Mouse (Mus musculus) left cerebral cortex, adult 11 months (tissue): Measurements from ENCODE around the gene Sobp.

Source experiments
- DNase-seq: peaks from one replicate; pipeline ENCODE4 v3.0.0; 2022; ENCODE audit warnings: low spot score

Sobp gene

DNA sequence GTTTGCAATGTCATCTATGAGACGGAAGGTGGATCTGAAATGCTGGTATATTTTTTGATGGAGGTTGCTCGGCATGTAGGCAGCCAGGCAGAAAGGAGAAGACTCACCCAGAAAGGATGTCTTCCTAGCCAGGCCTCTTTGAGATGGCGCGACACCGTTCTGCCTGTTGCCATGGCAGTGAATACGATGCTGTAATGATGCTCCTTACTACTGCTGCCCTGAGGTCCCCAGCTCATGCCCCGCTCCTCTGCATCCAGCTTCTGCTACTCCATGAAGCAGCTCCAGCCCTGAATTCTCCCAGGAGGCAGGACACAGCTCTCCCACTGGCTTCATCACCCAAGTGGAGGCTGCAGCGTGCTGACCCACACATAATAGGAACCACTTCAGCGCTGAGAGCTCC, 183.3 kb downstream of the Sobp start:
- DNase-seq, result no peak

DNA sequence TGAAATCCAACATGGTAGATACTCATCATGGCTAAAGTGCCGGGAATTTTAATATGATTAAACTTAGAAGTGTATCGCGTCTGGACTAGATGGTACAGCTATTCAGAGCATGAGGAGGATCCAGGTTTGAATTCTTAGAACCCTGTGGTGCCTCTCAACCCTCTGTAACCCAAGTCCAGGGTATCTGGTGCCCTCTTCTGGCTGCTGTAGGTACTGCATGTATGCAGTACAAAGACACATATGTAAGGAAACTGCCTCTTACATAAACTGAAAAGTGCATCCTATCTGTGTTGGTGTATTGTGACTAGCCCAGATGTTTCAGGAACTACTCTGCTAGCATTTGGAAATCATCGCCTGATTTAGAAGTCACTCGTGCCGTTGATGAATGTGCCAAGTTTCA, 184.4 kb downstream of the Sobp start:
- no peak for DNase-seq

DNA sequence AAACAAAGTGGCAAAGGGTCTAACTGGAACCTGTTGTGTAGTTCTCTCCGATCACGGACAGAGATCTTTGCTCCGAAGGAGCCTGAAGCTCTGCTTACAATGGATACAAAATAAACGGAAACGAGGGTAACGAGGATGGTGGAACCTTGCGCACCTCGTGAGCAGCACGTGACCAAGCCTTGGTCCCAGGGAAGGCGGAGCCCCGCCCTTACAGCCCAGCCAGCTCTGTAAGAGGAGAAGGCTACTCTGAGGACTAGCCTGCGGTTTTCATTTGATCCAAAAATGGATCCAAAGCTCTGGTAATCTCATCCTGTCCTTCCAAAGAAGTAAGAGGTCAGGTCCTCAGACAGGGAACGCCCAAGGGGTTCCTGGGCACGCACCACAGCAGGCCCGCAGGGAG, 185.7 kb downstream of the Sobp start:
- DNase-seq, result no peak

DNA sequence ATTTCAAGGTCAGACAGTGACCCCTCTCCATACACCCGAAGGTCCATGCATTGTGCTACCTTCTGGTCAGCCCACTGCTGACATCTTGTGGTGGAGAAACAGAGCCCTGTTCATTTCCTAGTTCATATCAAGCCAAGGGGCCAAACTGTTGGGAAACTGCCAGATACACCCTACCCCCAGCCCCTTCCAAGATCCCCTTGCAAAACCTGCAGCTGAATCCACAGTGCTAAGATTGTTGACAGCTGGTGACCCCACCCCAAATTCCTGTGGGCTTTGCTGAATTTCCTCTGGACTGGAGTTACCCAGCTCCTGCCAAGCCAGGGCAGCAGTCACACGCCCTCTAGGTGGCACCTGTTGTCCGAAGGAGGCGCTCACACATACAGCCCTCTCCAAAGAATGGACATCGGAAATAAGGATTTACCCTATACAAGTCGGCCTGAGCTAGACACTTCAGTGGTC, 186.7 kb downstream of the Sobp start:
- no peak for DNase-seq

DNA sequence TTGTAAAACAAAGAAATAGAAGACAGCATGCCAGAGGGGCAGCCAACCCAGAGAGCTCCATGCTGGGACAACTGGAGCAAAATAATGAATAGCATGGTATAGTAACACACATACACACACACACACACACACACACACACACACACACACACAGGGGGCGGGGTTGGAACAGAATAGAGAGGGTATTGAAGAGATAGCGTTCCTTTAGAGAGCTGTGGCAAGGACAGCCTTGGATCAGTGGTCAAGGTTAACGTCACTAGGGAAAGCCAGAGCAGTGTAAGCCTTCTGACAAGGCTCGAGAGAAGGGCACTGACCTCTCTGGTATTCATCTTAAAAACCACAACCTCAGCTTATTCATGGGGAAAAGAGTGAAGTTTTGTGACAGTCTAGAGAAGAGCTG, 189.4 kb downstream of the Sobp start:
- no peak for DNase-seq

DNA sequence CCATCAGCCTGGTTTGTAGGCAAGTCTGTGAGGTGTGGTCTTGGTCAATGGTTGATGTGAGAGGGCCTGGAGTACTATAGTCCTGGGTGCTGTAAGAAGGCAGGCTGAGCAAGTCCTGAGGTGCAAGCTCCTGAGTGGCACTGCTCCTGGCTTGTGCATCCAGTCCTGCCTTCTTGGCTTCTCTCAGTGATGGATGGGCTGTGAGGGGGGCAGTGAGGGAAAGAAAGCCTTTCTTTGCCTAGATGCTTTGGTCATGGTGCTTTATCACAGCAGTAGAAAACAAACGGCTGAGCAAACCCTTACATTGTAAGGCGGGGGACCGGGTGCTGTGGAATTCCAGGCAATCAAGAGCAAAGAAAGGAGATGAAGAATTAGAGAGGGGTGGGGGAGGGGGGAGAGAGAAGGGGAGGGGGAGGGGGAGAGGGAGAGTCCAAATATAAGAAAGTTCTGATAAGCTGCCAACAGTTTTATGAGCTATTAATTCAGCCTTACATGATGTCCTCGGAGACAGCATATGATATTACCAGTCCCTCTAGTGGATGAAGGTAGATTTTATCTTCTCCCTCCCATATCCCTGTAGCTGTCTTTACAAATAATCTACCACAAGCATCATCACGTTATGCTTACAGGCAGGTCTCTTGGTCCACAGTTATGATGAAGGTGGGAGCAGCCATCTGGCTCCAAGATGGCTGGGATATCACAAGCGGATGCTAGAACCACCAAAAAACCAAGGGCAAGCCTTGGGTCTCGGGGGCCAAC, 193.2 kb downstream of the Sobp start:
- DNase-seq, result no peak

DNA sequence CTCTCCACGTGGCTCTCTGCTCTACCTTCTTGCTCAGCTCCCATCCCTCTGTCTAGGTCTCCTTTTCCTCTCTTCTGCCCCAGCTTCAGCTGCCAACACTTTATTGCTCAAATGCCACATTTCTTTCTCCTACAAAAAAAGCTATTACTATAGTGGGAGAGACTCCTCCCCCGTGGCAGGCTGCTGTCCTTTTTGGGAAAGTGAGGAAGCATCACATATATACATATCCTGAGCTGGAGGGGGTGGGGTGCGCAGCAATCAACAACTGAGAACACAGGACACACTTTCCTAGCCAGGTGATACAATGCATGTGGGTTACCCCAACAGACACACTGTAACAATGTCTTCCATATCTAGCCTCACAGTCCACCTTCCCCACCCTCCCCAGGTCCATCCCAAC, 196.0 kb downstream of the Sobp start:
- DNase-seq, result no peak

DNA sequence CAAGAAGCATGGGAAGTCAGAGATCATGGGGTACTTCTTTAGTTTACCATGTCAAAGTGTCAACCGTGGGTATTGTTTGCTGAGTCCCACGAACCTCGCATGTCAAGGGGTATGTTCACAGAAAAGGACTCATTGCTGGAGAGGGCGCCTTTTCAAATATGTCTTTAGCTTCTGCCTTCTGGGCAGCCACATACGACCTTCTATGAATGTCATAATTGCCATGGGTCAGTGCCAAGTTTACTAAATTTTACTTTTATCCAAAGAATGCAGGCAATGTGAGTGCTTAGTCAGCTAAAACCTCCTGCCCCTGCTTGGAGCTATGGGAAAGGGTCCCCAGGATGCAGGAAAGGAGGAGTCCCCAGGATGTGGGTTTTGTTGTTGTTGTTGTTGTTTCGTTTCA, 197.8 kb downstream of the Sobp start:
- no peak for DNase-seq

DNA sequence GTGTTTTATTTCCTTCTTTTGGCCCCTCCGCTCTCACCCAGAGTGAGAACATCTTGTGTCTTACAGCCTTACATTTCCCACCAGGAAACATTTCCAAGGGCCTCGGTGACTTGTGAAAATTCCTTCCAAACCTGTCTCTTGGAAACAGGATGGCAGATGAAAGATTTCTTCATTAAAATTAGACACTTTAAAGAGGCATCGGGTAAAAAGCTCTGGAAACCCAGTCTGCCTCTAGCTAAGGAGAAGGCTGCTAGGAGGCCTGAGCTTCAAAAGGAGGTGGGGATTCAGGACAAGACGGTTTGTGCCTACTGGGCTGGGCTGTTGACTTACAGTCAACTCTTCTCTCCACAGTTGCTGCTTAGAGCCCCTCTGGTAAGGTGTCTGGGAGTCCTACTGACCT, 200.8 kb downstream of the Sobp start:
- no peak for DNase-seq

DNA sequence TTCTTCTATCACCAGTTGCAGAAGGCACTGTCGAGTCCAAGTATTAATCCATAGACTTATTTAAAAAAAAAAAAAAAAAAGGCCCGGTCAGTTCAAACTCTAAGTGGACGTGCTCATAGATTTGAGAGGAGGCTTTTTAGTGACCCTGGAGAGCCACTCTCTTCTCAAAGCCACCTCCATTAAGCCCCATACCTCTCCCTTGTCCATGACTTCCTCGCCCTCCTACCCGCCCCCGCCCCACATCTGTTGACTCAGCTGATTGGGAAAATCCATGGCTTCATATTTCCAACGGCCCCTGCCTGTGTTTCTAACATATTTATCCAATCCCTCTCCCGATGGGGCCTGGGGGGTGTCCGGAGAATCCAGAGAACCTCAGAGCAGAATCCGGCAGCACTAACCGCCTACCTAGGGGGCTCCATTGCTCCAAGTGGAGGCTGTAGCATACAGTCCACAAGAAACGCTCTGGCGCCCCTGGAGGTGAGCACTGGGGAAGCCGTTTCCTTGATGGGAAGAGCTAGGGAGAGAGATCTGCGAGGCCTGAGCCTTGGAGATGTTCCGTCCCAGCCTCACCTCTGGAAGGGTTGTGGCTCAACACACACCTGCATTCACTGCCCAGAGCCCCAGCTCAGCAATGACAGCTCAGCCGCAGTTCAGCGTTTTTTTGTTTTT, 201.7 kb downstream of the Sobp start:
- no peak for DNase-seq

DNA sequence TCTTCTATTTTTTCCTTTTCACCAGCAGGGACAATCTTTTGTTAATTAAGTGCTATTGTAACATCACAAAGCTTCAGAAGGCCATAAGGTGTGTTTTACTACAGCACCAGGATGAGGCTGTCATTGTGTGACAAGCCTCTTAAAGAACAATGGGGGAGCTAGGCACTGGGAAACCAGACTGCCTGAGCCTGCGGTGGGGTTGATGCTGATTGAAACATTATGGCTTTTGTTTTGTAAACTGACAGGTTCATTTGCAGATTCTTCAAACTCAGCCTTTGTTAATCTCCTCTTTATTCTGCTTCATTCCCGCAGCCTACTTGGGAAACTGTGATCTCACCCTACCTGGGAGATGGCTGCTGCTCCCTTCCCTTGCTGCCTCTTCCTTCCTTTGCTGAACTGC, 206.0 kb downstream of the Sobp start:
- no peak for DNase-seq

DNA sequence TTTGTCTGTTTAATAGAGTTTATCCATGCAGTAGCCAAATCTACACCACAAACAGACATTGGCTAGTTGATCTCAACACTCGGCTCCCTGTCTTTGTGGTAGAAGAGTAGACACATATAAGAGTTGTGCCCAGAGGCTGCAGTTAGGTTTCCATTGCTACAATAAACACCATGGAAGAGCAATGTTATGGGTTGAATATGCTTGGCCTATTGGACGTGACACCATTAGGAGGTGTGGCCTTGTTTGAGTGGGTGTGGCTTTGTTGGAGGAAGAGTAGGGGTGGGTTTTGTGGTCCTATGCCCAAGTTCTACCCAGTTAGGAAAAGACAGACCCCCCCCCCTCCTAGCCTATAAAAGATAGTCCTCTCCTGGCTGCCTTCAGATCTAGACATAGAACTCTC, 211.3 kb downstream of the Sobp start:
- DNase-seq, result no peak

DNA sequence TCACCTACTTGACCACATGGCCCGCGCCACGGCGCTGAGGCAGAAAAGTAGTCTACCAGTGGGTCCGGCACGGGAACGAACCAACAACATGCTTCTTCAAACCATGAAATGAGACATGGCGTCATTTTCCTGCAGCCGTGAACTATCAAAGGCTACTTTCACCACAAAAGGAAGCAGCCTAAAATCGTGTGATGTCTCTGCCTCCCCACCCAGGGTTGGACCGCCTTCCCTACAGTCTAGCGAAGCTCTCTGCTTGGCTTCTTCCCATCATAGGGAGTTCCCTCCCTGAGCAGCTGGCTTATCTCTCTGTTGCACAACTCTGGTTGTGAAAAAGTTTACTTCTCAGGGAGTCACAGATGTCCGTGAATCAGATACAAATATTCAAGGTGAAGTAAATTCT, 211.7 kb downstream of the Sobp start:
- no peak for DNase-seq

DNA sequence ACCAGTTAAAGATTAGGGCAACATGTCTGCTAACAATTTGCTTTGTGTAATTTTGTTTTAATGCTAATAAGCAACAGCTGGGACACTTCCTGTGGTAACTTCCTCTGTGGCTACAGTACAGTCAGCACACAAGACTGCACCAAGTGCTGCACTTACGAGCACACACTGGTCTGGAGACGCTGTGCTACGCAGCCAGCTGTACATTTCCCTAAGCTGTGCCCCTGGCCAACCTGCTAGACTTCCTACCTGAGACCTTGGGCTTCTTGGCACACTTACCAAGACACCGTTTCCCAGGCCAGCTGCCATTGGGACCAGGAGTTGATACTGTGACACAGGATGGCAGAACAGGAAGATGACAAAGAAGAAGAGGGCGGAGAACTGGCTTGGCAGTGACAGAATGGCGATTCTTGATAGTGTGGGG, 212.1 kb downstream of the Sobp start:
- DNase-seq, result no peak

DNA sequence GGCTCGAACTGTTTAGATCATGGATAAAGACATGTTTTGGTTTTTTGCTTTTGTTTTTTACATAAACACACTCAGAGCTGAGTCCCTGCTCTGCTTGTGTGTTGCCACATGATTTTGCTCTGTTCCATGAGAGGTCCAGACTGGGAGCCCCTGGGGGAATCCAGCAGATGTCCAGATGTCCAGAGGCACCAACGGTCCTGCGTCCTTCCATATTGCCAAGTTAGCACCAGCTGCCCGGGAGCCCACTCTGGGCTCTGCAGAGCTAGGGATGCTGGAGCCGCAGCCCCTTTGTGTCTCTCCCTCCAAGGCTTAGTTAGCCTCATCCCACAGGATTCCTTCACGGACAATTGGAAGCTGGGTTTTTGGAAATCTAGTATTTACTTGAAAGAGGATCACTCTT, 212.6 kb downstream of the Sobp start:
- no peak for DNase-seq

DNA sequence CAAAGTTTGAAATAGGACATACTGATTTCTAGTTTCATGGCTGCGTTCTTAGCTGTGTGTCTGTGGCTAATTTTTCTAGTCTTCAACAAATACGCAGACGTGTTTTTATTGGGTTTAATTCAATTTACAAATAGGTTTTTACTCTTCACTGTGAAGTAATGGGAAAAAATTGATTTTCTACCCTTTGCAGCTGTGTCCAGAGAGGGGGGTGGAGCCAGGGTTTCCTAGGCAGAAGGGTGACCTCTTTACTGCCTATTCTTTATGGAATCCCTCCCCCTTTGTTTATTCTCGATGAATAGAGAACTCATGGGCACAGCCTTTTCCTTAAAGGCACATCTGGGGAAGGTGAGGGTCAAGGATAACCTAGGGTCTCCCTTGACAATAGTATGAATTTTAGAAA, 215.6 kb downstream of the Sobp start:
- DNase-seq, result no peak

DNA sequence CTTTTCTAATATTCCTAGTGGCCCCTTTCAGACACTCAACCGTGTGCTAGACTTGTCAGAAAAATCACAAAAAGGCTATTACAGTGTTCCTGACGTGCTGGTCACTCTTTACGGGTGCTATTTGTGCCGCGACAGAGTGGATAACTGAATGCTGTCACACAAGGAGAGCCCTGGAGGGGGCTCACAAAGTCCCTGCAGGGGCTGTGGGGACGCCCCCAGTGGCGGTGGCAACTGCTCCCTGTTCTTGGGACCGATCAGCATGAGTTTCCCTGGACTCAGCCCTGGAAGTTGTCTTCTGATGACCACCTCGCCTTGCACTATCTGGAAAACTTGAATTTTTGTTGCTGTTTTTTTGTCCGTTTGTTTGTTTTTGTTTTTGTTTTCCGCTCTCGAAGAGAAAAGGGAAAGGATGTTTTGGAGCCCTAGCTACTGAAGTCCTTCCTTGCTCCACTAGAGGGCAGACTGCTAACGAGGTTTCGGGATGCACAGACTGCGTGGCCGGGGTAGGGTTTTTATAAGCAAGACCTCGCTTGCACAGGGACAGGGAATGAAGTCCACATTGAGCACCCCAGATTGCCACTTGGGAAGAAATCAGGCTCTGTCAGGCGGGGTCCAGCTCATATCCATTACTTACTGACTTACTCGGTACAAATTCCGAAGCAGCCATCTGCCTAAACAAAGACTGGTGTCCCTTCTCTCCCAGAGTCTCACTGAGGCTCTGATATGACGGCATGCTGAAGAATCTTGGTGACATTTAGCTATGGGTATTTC, 216.3 kb downstream of the Sobp start:
- DNase-seq, result peak; percentile 44

DNA sequence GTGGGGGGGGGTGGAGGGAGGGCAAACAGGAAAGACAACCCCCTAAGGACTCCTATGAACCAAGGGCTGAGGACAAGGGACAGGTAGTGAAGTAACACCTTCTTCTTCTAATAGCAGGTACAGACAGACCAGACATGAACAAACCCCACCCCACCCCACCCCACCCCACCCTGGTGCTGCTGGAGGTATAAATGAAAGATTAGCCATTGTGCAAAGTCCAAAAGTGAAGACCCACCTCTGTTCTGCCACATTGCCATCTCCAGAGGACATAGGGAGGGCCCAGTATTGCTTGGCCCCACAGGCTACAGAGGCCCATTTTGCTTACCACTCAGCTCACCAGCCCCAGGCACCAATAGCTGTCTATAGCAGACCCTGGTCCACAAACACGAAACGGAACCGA, 219.1 kb downstream of the Sobp start:
- DNase-seq, result no peak

DNA sequence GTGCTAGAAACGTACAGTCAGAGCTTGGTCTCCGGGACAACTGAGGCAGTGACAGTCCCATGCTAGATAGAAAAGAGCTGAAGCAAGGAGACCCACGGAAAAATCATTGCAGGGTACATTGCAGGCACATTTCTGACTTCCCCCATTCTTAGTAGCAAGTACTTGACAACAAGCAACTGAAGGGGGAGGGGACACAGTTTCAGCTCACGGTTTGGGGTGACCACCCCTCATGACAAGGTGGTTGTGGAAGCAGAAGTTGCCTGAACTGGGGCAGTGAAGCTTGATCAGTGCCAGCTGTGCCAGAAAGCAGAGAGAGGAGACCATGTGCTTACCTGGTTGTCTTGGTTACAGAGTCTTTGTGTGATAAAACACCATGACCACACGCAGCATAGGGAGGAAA, 220.7 kb downstream of the Sobp start:
- no peak for DNase-seq
